Mouse (Mus musculus) kidney, embryonic 15.5 days (tissue): ENCODE measurements around the gene Brwd1. TPM values are rescaled to one million over a fixed set of nuclear protein-coding genes. Genes with fewer than 3 reads are reported as not detected.
"Not testable (repeated sequence)": the region's sequence is repeated elsewhere in the genome, so short reads cannot be mapped to it uniquely, and the experiment has no call there.

ENCODE experiments used
- ATAC-seq: fragments of 200-750 bp; cut with Nextera tagmentation; replicated peaks from 2 replicates; pipeline ENCODE4 v1.8.0; 2017; ENCODE audit warnings: moderate TSS enrichment; ENCODE audit not compliant: low FRiP score
- H3K27ac ChIP-seq: fragments of 300-500 bp; sonication (generic); 2 replicates; pipeline ENCODE4 v1.5.1; 2015; ENCODE audit warnings: mild to moderate bottlenecking, inconsistent platforms
- H3K27me3 ChIP-seq: fragments of 300-500 bp; sonication (generic); 2 replicates; pipeline ENCODE4 v1.6.1; 2015; ENCODE audit warnings: inconsistent platforms
- H3K36me3 ChIP-seq: fragments of 300-500 bp; sonication (generic); 2 replicates; pipeline ENCODE4 v1.6.1; 2015; ENCODE audit warnings: inconsistent platforms
- H3K4me1 ChIP-seq: fragments of 300-500 bp; sonication (generic); 2 replicates; pipeline ENCODE4 v1.6.1; 2015; ENCODE audit warnings: inconsistent platforms
- H3K4me2 ChIP-seq: fragments of 300-500 bp; sonication (generic); 2 replicates; pipeline ENCODE4 v1.6.1; 2015; ENCODE audit warnings: moderate library complexity, mild to moderate bottlenecking, inconsistent platforms
- H3K4me3 ChIP-seq: fragments of 300-500 bp; sonication (generic); replicated peaks from 2 replicates; pipeline ENCODE4 v1.5.1; 2015; ENCODE audit warnings: mild to moderate bottlenecking, inconsistent platforms
- H3K9ac ChIP-seq: fragments of 300-500 bp; sonication (generic); 2 replicates; pipeline ENCODE4 v1.6.1; 2015; ENCODE audit warnings: mild to moderate bottlenecking, inconsistent platforms
- H3K9me3 ChIP-seq: fragments of 300-500 bp; sonication (generic); replicated peaks from 2 replicates; pipeline ENCODE4 v1.6.1; 2016; ENCODE audit warnings: inconsistent platforms
- WGBS: fragments of 180-500 bp; shearing (Covaris S2); methylation state at CpG from one replicate; pipeline ENCODE4 v1.1.7; 2015; ENCODE audit warnings: mixed read lengths; 5-methylcytosine and 5-hydroxymethylcytosine counted together
- polyA plus RNA-seq: library from polyadenylated mRNA; unstranded; fragments of >200 nt; fragmentation: Nextera tagmentation; extraction: Ambion mirVana; gene quantifications from 2 replicates; pipeline ENCODE4 v1.2.1, GENCODE M21; 2015

Brwd1 gene
- polyA plus RNA-seq, 1 experiment from 2014 or later, result 85.5 TPM

- Histone ChIP-seq H3K36me3 (peaks cover 70% of the 10 kb centered on the region), H3K9ac (no peak overlapping the region), H3K4me3 (no peak overlapping the region), H3K4me2 (no peak overlapping the region), H3K9me3 (no peaks in the 10 kb centered on the region), H3K27me3 (no peaks in the 10 kb centered on the region), H3K27ac (no peak overlapping the region), H3K4me1 (no peaks in the 10 kb centered on the region)
- no peak for ATAC-seq
- WGBS, result 85% methylated on average over 5 of the region's 5 CpGs
These were observed 83.0 kb downstream of the Brwd1 start for GRCm38 (mm10) chr16:95999291-95999690.

GRCm38 (mm10) chr16:95996156-95996555, 86.2 kb downstream of the Brwd1 start:
- peaks cover 61% of the 10 kb centered on the region for H3K36me3 ChIP-seq
- 86% methylated on average over 7 of the region's 7 CpGs for WGBS
- no peak overlapping the region for H3K4me2 ChIP-seq

GRCm38 (mm10) chr16:95994576-95994975, 87.8 kb downstream of the Brwd1 start:
- 90% methylated on average over 4 of the region's 4 CpGs for WGBS
- H3K4me1 ChIP-seq, result peaks cover 14% of the 10 kb centered on the region
- peaks cover 47% of the 10 kb centered on the region for H3K36me3 ChIP-seq

More at GRCm38 (mm10) chr16:95996156-95996555, 86.2 kb downstream of the Brwd1 start:
- no peak for ATAC-seq
- Histone ChIP-seq H3K9me3 (no peaks in the 10 kb centered on the region), H3K27me3 (no peaks in the 10 kb centered on the region), H3K4me3 (no peak overlapping the region), H3K9ac (no peak overlapping the region), H3K4me1 (peaks cover 8% of the 10 kb centered on the region), H3K27ac (no peak overlapping the region)

DNA sequence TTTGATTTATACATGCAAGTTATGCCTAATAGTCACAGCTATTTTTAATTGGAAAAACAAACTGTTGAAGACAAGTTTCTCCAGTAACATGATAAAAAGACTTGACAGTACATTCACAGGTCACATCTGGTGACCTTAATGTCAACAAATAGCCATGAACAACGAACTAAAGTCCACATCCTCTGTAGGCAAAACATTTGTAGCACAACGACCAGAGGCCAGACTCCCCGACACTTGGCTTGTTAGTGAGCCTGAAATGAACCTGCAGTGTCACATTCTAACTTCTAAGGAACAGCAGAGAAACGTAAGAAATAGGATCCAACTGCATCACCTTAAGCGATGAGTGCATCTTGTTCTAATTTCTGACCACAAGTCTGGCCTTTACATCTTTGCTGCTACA, 89.7 kb downstream of the Brwd1 start:
- Histone ChIP-seq H3K9ac (no peak overlapping the region), H3K27me3 (no peaks in the 10 kb centered on the region), H3K9me3 (no peaks in the 10 kb centered on the region), H3K4me3 (no peak overlapping the region), H3K4me2 (no peak overlapping the region), H3K4me1 (peaks cover 19% of the 10 kb centered on the region), H3K27ac (no peak overlapping the region), H3K36me3 (peaks cover 44% of the 10 kb centered on the region)
- WGBS, result 62% methylated on average over 5 of the region's 5 CpGs
- no peak for ATAC-seq

More at GRCm38 (mm10) chr16:95994576-95994975, 87.8 kb downstream of the Brwd1 start:
- H3K4me2 ChIP-seq, H3K9me3 ChIP-seq, H3K4me3 ChIP-seq, H3K27ac ChIP-seq, H3K27me3 ChIP-seq, H3K9ac ChIP-seq, ATAC-seq: not testable (repeated sequence)

DNA sequence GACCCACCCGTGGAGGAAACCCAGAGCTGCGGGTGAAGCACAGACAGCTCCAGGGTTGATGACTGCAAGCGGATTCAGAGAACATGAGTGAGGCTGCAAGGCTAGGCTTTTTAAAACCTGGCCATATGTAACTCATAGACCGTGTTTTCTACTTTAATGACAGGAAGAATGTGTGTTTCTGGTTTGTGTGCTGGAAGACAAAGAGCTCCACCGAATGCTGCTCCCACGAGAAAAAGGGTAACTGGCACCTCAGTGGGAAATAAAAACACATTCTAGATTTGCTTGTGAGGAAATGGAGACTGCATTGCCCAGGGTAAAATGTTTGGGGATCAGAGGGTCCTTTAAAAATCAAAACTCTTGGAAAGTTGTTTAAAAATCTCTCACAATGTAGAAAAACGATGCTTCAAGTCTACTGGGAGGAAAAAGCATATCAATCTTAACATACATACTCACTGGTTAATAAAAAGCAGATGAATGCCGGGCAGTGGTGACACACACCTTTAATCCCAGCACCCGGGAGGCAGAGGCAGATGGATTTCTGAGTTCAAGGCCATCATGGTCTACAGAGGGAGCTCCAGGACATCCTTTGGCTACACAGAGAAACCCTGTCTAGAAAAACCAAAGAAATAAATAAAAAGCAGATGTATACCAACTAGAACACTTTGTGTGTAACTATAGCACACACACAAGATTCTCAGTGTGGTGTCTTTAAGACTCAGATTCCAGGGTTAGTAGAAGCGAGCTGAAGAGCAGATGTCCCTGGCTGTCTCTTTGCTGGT, 91.0 kb downstream of the Brwd1 start:
- H3K9me3 ChIP-seq, result no peaks in the 10 kb centered on the region
- peaks cover 19% of the 10 kb centered on the region for H3K4me1 ChIP-seq
- no peak for ATAC-seq
- no peaks in the 10 kb centered on the region for H3K27me3 ChIP-seq
- peaks cover 45% of the 10 kb centered on the region for H3K36me3 ChIP-seq
- 10% methylated on average over 10 of the region's 10 CpGs for WGBS
- H3K4me3 ChIP-seq, result peak overlapping the region; percentile 87
- peak overlapping the region; percentile 81 for H3K9ac ChIP-seq
- peak overlapping the region; percentile 93 for H3K27ac ChIP-seq
- H3K4me2 ChIP-seq, result peak overlapping the region; percentile 64

DNA sequence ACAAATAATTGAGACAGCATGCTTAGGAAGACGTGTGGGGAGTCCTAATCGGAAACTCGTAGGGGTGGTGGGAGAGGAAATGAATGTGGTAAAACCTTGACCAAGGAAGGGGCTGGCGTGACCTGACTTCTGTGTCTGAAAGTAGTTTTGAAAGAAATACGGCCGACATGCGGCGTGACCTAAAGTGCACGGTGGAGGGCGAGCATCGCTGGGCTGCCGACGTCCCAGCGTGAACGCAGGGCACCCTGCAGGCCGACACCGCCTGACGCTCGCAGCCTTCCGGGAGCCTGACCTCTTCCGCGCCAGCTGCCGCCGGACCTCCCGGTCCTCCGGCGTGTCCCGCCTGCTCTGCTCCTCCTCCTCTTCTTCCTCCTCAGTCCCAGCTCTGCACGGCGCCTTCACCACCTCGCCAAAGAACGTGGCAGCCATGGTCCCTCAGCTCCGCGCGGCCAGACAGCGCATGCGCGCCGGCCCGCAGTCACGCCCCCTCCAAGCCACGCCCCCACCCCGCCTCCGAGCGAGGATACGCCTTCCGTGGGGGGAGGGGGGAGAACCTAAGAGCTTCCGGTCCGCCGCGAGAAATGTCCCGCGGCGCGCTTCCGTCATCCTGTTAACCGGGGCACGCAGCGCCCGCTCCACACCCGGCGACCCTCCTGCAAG, 91.7 kb downstream of the Brwd1 start, which contains the start of gene Psmg1:
Gene Psmg1 (minus strand): TSS at position 499 of the 660 bp plus-strand sequence.
- Histone ChIP-seq H3K4me3 (peak within 1 kb of the TSS; percentile 87), H3K27me3 (no peaks in the 10 kb centered on the region), H3K9me3 (no peaks in the 10 kb centered on the region), H3K4me1 (peaks cover 19% of the 10 kb centered on the region), H3K4me2 (peak within 1 kb of the TSS; percentile 64), H3K27ac (peak within 1 kb of the TSS; percentile 93), H3K9ac (peak within 1 kb of the TSS; percentile 81), H3K36me3 (peaks cover 43% of the 10 kb centered on the region)
- ATAC-seq, result peak; percentile 94
- WGBS, result under 1% methylated on average over 56 of the region's 62 CpGs

- Histone ChIP-seq H3K27me3 (no peaks in the 10 kb centered on the region), H3K9me3 (no peaks in the 10 kb centered on the region), H3K36me3 (peaks cover 69% of the 10 kb centered on the region), H3K4me3 (no peak overlapping the region), H3K27ac (no peak overlapping the region), H3K4me2 (no peak overlapping the region), H3K9ac (no peak overlapping the region), H3K4me1 (peaks cover 7% of the 10 kb centered on the region)
- WGBS, result 84% methylated on average over 5 of the region's 5 CpGs
- ATAC-seq, result no peak
These were observed 97.4 kb downstream of the Brwd1 start for GRCm38 (mm10) chr16:95984911-95985310.

- Histone ChIP-seq H3K27me3 (no peaks in the 10 kb centered on the region), H3K36me3 (peaks cover 77% of the 10 kb centered on the region), H3K4me3 (no peak overlapping the region), H3K4me1 (no peaks in the 10 kb centered on the region), H3K4me2 (no peak overlapping the region), H3K27ac (no peak overlapping the region), H3K9ac (no peak overlapping the region), H3K9me3 (no peaks in the 10 kb centered on the region)
- ATAC-seq, result no peak
- WGBS, result 74% methylated on average over 7 of the region's 7 CpGs
These were observed 98.7 kb downstream of the Brwd1 start for GRCm38 (mm10) chr16:95983601-95984000.

DNA sequence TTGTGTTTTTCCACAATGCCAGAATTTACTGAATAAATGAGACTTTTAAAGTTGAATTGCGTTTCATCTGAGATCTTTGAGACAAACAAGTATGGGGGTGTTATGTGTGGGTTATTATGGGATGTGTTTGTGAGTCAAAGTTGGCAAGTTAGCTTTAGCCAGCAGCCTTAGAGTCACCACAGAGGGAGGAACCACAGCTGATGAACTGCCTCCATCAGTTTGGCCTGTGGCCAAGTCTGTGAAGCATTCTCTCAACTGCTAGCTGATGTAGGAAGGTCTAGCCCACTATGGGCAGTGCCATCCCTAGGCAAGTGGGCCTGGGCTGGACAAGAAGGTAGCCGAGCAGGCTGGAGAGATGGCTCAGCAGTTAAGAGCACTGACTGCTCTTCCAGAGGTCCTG, 111.5 kb downstream of the Brwd1 start:
- Histone ChIP-seq H3K4me2 (no peak overlapping the region), H3K4me1 (no peaks in the 10 kb centered on the region), H3K27me3 (no peaks in the 10 kb centered on the region), H3K27ac (no peak overlapping the region), H3K9me3 (no peaks in the 10 kb centered on the region), H3K9ac (no peak overlapping the region), H3K4me3 (no peak overlapping the region), H3K36me3 (no peaks in the 10 kb centered on the region)
- ATAC-seq, result no peak
- 83% methylated on average over 2 of the region's 2 CpGs for WGBS

DNA sequence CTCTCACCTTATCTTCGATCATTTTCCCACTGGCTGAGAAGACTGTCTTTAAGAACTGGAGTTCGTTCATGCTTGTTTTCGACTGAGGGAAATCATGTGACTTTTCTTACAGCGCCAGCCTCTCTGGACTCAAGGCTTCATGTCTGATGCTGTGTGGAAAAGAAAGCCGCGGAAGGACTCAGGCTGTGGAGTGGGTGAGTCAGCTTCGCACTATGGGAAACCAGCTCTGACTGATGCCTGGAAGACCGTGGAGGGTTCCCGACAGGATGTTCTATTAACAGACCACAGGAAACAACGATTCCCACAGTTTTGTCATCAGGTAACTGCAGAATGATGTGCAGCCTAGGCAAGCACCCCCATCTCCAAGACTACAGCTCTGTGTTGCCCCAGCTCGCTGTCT, 114.9 kb downstream of the Brwd1 start:
- no peaks in the 10 kb centered on the region for H3K9me3 ChIP-seq
- 81% methylated on average over 11 of the region's 11 CpGs for WGBS
- H3K4me3 ChIP-seq, result no peak overlapping the region
- H3K27me3 ChIP-seq, result no peaks in the 10 kb centered on the region
- H3K27ac ChIP-seq, result no peak overlapping the region
- no peaks in the 10 kb centered on the region for H3K4me1 ChIP-seq
- H3K9ac ChIP-seq, result no peak overlapping the region
- H3K4me2 ChIP-seq, result no peak overlapping the region
- no peak for ATAC-seq
- no peaks in the 10 kb centered on the region for H3K36me3 ChIP-seq

DNA sequence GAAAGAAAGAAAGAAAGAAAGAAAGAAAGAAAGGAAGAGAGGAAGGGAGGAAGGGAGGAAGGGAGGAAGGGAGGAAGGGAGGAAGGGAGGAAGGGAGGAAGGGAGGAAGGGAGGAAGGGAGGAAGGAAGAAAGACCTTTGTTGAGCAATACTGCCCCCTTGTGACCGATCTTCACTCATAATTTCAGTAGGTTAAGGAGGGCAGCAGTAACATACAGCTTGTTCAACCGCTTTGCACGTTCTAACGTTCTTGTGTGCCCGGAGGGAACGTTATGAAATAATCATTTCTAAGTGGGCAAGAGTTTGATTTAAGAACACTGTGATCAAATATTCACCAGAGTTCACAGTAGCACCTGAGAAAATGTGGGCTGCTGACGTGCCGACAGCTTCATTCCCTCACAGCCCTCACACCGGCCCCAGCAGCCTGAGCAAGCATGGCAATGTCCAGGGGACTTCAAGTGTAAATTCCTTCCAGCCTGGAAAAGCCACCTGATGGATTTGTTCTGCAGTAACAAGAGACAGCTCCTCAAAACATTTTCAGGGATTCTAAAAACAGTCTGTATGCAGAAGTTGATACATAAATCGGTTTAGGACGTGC, 117.8 kb downstream of the Brwd1 start:
- ATAC-seq, result no peak
- Histone ChIP-seq H3K4me2 (no peak overlapping the region), H3K4me3 (no peak overlapping the region), H3K27ac (no peak overlapping the region), H3K9ac (no peak overlapping the region), H3K9me3 (no peaks in the 10 kb centered on the region), H3K4me1 (no peaks in the 10 kb centered on the region), H3K27me3 (no peaks in the 10 kb centered on the region), H3K36me3 (no peaks in the 10 kb centered on the region)
- WGBS, result 46% methylated on average over 11 of the region's 11 CpGs

GRCm38 (mm10) chr16:95961484-95961883, 120.8 kb downstream of the Brwd1 start:
- H3K36me3 ChIP-seq, H3K9ac ChIP-seq, H3K9me3 ChIP-seq, H3K27me3 ChIP-seq, ATAC-seq, H3K4me2 ChIP-seq, H3K4me3 ChIP-seq, H3K27ac ChIP-seq, H3K4me1 ChIP-seq: not testable (repeated sequence)
- 71% methylated on average over 1 of the region's 1 CpGs for WGBS
